In genomic region chr9:71485475-71486094, GRCm38 (mm10) we compare ENCODE assay signal across 8 mouse cellular contexts. TPM values are rescaled to one million over a fixed set of nuclear protein-coding genes. Genes with fewer than 3 reads are reported as not detected.
DNase-seq lines count a peak whose midpoint lies in the region; ATAC-seq and TF ChIP-seq lines count a peak whose summit lies in the region.

Gene Polr2m, minus strand, starts transcription at chr9:71485935.

- no peaks in the 10 kb centered on the region for H3K27me3 ChIP-seq in Patski
- peaks cover 10% of the 10 kb centered on the region; the same call in 1 of the 2 replicates for H3K27me3 ChIP-seq in hindbrain, embryonic 13.5 days

- CTCF ChIA-PET in Patski (lab: Charles Lee), result interaction anchor here (1.0 kb wide), 2 partner anchors 10 to 131 kb away, joined by 3 read pairs; no protein-coding TSS in a partner anchor

- DNase-seq in Patski (ENCODE audit: low read depth, low spot score), result peak; percentile 54
- peak; percentile 94 to 95 for DNase-seq in cerebellum, postnatal 14 days
- DNase-seq in frontal cortex, postnatal 14 days (ENCODE audit: low spot score in 2 of 2), result peak; percentile 78 to 87
- peak; percentile 89 to 95 for DNase-seq in layer of hippocampus, postnatal 25 days (ENCODE audit: extremely low spot score in 1 of 2, low spot score in 1 of 2)
- DNase-seq in lung, postnatal 25 days (ENCODE audit: low spot score), result peak; percentile 95
- peak; percentile 98 for DNase-seq in retina, embryonic 14.5 days (ENCODE audit: low spot score)
- peak; percentile 90 for DNase-seq in thymus, postnatal 4 days

- peak within 1 kb of the TSS; percentile 96 for H3K9ac ChIP-seq in hindbrain, embryonic 13.5 days

- POLR2A ChIA-PET in Patski (lab: Charles Lee), result interaction anchor here (0.8 to 1.0 kb wide), 2 partner anchors 11 to 321 kb away, joined by 3 read pairs; no protein-coding TSS in a partner anchor

- peak within 1 kb of the TSS; percentile 96 for H3K4me3 ChIP-seq in hindbrain, embryonic 13.5 days

- peaks cover 31% of the 10 kb centered on the region for H3K36me3 ChIP-seq in hindbrain, embryonic 13.5 days

- TF ChIP-seq CTCF in Patski (IDR thresholded peaks at IDR 0.05), result no peak

- H3K4me2 ChIP-seq in hindbrain, embryonic 13.5 days, result peak within 1 kb of the TSS; percentile 72

- in situ Hi-C loops in Patski (cut with MboI; ENCODE audit: low pct_unique_long_range_greater_than_20kb), result no loop called here

- peak within 1 kb of the TSS; percentile 94 for H3K27ac ChIP-seq in hindbrain, embryonic 13.5 days

- WGBS in hindbrain, embryonic 13.5 days, result under 1% methylated on average over 70 of the region's 70 CpGs

- peaks cover 24% of the 10 kb centered on the region for H3K4me1 ChIP-seq in hindbrain, embryonic 13.5 days (replicated peaks)

- ATAC-seq in Patski, result peak; percentile 62
- peak; percentile 98 for ATAC-seq in hindbrain, embryonic 13.5 days (ENCODE audit: low FRiP score)

- no peaks in the 10 kb centered on the region for H3K9me3 ChIP-seq in hindbrain, embryonic 13.5 days

RNA-seq across cellular contexts. Expression of gene Polr2m, which starts in this region (rescaled TPM):
- polyA plus RNA-seq in Patski (2021), result 258 TPM
- 320 and 335 TPM in 2 replicates for polyA plus RNA-seq in hindbrain, embryonic 13.5 days (2015; fragmentation: Nextera tagmentation; extraction: Ambion mirVana)
- total RNA-seq in layer of hippocampus, postnatal 25 days (2021), result 100 to 1,000 TPM; 148 to 165 TPM

Comparison
In these comparisons a context has a peak if more than half of its experiments do, and no peak if none do; other contexts are left out.
1. Peak in every context shown above with its lines: DNase-seq, ATAC-seq, H3K4me3 ChIP-seq and H3K27ac ChIP-seq.